Mouse (Mus musculus) gastrocnemius, postnatal 10 days (tissue): Measurements from ENCODE around the gene Dusp16. TPM values are rescaled to one million over a fixed set of nuclear protein-coding genes. Genes with fewer than 3 reads are reported as not detected.
"Not testable (repeated sequence)": the region's sequence is repeated elsewhere in the genome, so short reads cannot be mapped to it uniquely, and the experiment has no call there.

Experiments
- DNase-seq: peaks from one replicate; pipeline ENCODE4 v3.0.0; 2021; ENCODE audit warnings: mixed read lengths
- total RNA-seq, 2 experiments: library from RNA; stranded (reverse); gene quantifications; 2 replicates each; pipeline ENCODE4 v1.2.3; 2021

The Dusp16 gene
- total RNA-seq, 2 experiments from 2014 or later: 15.1 to 18.4 TPM

GRCm38 (mm10) chr6:134696554-134696953 is 95.9 kb downstream of the Dusp16 start:
- no peak for DNase-seq

GRCm38 (mm10) chr6:134696146-134696545 is 96.3 kb downstream of the Dusp16 start:
- peak; percentile 70 for DNase-seq

GRCm38 (mm10) chr6:134695625-134696024 is 96.8 kb downstream of the Dusp16 start:
- no peak for DNase-seq

- DNase-seq: no peak
Observed at GRCm38 (mm10) chr6:134694988-134695387, 97.4 kb downstream of the Dusp16 start.

- no peak for DNase-seq
Observed at GRCm38 (mm10) chr6:134694498-134694897, 97.9 kb downstream of the Dusp16 start.

GRCm38 (mm10) chr6:134685515-134685914 is 106.9 kb downstream of the Dusp16 start:
- DNase-seq: no peak

- no peak for DNase-seq
Observed at GRCm38 (mm10) chr6:134685040-134685439, 107.4 kb downstream of the Dusp16 start.

- no peak for DNase-seq
Observed at GRCm38 (mm10) chr6:134684354-134684915, 108.0 kb downstream of the Dusp16 start.

- not testable (repeated sequence) for DNase-seq
Observed at GRCm38 (mm10) chr6:134679330-134679729, 113.1 kb downstream of the Dusp16 start.

GRCm38 (mm10) chr6:134678037-134678436 is 114.4 kb downstream of the Dusp16 start:
- no peak for DNase-seq

GRCm38 (mm10) chr6:134677504-134677903 is 114.9 kb downstream of the Dusp16 start:
- DNase-seq: no peak

GRCm38 (mm10) chr6:134673712-134674111 is 118.7 kb downstream of the Dusp16 start:
- DNase-seq: not testable (repeated sequence)

GRCm38 (mm10) chr6:134670881-134671411 is 121.5 kb downstream of the Dusp16 start:
- DNase-seq: peak; percentile 17

- DNase-seq: no peak
Observed at GRCm38 (mm10) chr6:134669179-134669865, 123.1 kb downstream of the Dusp16 start.

GRCm38 (mm10) chr6:134668519-134668918 is 123.9 kb downstream of the Dusp16 start:
- DNase-seq: no peak

- DNase-seq: no peak
Observed at GRCm38 (mm10) chr6:134665817-134666216, 126.6 kb downstream of the Dusp16 start.

Other genes with a start within 250 kb of the Dusp16 start
- gene Lrp6, start 225.7 kb downstream of the Dusp16 start, total RNA-seq: 10 to 100 TPM; 47.9 to 54.3 TPM
- 1 to 10 TPM; 3.2 to 4.0 TPM for gene Mansc1, start 160.1 kb downstream of the Dusp16 start, total RNA-seq
- 10 to 100 TPM; 10.3 to 12.1 TPM for gene Borcs5, start 153.1 kb downstream of the Dusp16 start, total RNA-seq
- gene Crebl2, start 37.5 kb upstream of the Dusp16 start, total RNA-seq: 1 to 10 TPM; 3.9 to 4.6 TPM
- 1 to 10 TPM; 6.4 to 6.8 TPM for gene Gpr19, start 106.0 kb upstream of the Dusp16 start, total RNA-seq
- 10 to 100 TPM; 47.0 to 51.8 TPM for gene Cdkn1b, start 127.8 kb upstream of the Dusp16 start, total RNA-seq
- 1 to 10 TPM; 3.7 to 5.2 TPM for gene Apold1, start 189.1 kb upstream of the Dusp16 start, total RNA-seq
- 10 to 100 TPM; 33.1 to 33.5 TPM for gene Ddx47, start 219.0 kb upstream of the Dusp16 start, total RNA-seq